ENCODE assay signal across 10 mouse cellular contexts in genomic region chr10:95611331-95611721, GRCm38 (mm10). TPM values are rescaled to one million over a fixed set of nuclear protein-coding genes. Genes with fewer than 3 reads are reported as not detected.
A peak's percentile ranks its signal among the peaks of the same experiment; 100 is the strongest.
DNase-seq lines count a peak whose midpoint lies in the region; ATAC-seq and TF ChIP-seq lines count a peak whose summit lies in the region.
"Had no signal": no experiment of that assay in that cellular context is flagged by ENCODE, and none has a peak within 500 bp of the region (broad histone marks: within the 10 kb centered on the region; RNA-seq: fewer than 3 reads in every experiment).

No protein-coding gene starts in this region.

- ATAC-seq in heart, embryonic 14.5 days (ENCODE audit: insufficient number of reproducible peaks, insufficient read depth, low FRiP score, low read depth) = no peak
- ATAC-seq in kidney, embryonic 15.5 days (replicated peaks; ENCODE audit: low FRiP score) = peak; percentile 45; the same call in 1 of the 2 replicates
- no peak for ATAC-seq in liver, postnatal 0 days
- ATAC-seq in midbrain, embryonic 13.5 days = no peak
- ATAC-seq: forebrain, embryonic 13.5 days had no signal

- peak; percentile 66 for DNase-seq in Muller cell, postnatal 12 days (ENCODE audit: inconsistent ontology term)
- peak; percentile 81 for DNase-seq in adipocyte (ENCODE audit: low spot score)
- DNase-seq in liver, postnatal 0 days = no peak
- no peak for DNase-seq in left cerebral cortex, postnatal 10 days (ENCODE audit: extremely low spot score in 1 of 2, low spot score in 2 of 2)
- DNase-seq in left cerebral cortex, adult 18-20 months (ENCODE audit: low spot score in 2 of 2) = no peak

- TF ChIP-seq EP300 in liver, postnatal 0 days (IDR thresholded peaks at IDR 0.05; ENCODE audit: low read depth) = no peak

- H3K4me1 ChIP-seq in heart, embryonic 14.5 days (ENCODE audit: control insufficient read depth in 2 of 2, insufficient read depth in 2 of 2, low read length in 2 of 2) = peaks cover 9 to 11% of the 10 kb centered on the region in 2 experiments
- H3K4me1 ChIP-seq in kidney, embryonic 15.5 days = peaks cover 16% of the 10 kb centered on the region
- peaks cover 4% of the 10 kb centered on the region; the same call in 1 of the 2 replicates for H3K4me1 ChIP-seq in liver, postnatal 0 days (ENCODE audit: insufficient read depth)
- 0 out of 2 replicates have a peak, but pooled peaks cover 6% of the 10 kb centered on the region for H3K4me1 ChIP-seq in midbrain, embryonic 13.5 days (replicated peaks)

- H3K4me2 ChIP-seq in heart, embryonic 14.5 days (ENCODE audit: low read length) = peak overlapping the region; percentile 54
- peak overlapping the region; percentile 46 for H3K4me2 ChIP-seq in kidney, embryonic 15.5 days
- H3K4me2 ChIP-seq in liver, postnatal 0 days (ENCODE audit: low read depth, low read length) = no peak overlapping the region
- no peak overlapping the region for H3K4me2 ChIP-seq in midbrain, embryonic 13.5 days (replicated peaks)
- H3K4me2 ChIP-seq: forebrain, embryonic 13.5 days; midbrain, embryonic 12.5 days had no signal

- H3K9me3 ChIP-seq in heart, embryonic 14.5 days (ENCODE audit: control insufficient read depth, low read length) = no peaks in the 10 kb centered on the region
- no peaks in the 10 kb centered on the region for H3K9me3 ChIP-seq in kidney, embryonic 15.5 days (replicated peaks)
- H3K9me3 ChIP-seq in liver, postnatal 0 days (ENCODE audit: low read length) = no peaks in the 10 kb centered on the region
- no peaks in the 10 kb centered on the region for H3K9me3 ChIP-seq in midbrain, embryonic 13.5 days
- H3K9me3 ChIP-seq: forebrain, embryonic 13.5 days; midbrain, embryonic 12.5 days had no signal

- WGBS in heart, embryonic 14.5 days = 24% methylated on average over 10 of the region's 10 CpGs
- WGBS in kidney, embryonic 15.5 days = 23% methylated on average over 10 of the region's 10 CpGs
- 58% methylated on average over 10 of the region's 10 CpGs for WGBS in liver, postnatal 0 days (ENCODE audit: insufficient replicate concordance)
- WGBS in midbrain, embryonic 13.5 days = 41% methylated on average over 10 of the region's 10 CpGs

- H3K27ac ChIP-seq in heart, embryonic 14.5 days (replicated peaks in 1 of 2; ENCODE audit: control insufficient read depth in 1 of 2, insufficient read depth in 1 of 2, low read depth in 2 of 2, low read length in 2 of 2) = peak overlapping the region; percentile 48 to 68
- H3K27ac ChIP-seq in kidney, embryonic 15.5 days = peak overlapping the region; percentile 71
- no peak overlapping the region for H3K27ac ChIP-seq in liver, postnatal 0 days (ENCODE audit: low read depth)
- no peak overlapping the region for H3K27ac ChIP-seq in midbrain, embryonic 13.5 days
- H3K27ac ChIP-seq: forebrain, embryonic 13.5 days; midbrain, embryonic 12.5 days had no signal

- no peak overlapping the region for H3K4me3 ChIP-seq in heart, embryonic 14.5 days (ENCODE audit: control insufficient read depth in 1 of 2, insufficient read depth in 1 of 2, low read depth in 1 of 2, low read length in 2 of 2)
- 0 out of 2 replicates have a peak overlapping the region, but pooled peaks have one; percentile 3 for H3K4me3 ChIP-seq in kidney, embryonic 15.5 days (replicated peaks)
- no peak overlapping the region for H3K4me3 ChIP-seq in liver, postnatal 0 days (ENCODE audit: low read depth, low read length)
- no peak overlapping the region for H3K4me3 ChIP-seq in midbrain, embryonic 13.5 days (replicated peaks)
- H3K4me3 ChIP-seq: forebrain, embryonic 13.5 days; midbrain, embryonic 12.5 days had no signal

- no peaks in the 10 kb centered on the region for H3K36me3 ChIP-seq in heart, embryonic 14.5 days (ENCODE audit: control insufficient read depth, insufficient read depth, low read length)
- H3K36me3 ChIP-seq in kidney, embryonic 15.5 days = no peaks in the 10 kb centered on the region
- H3K36me3 ChIP-seq in liver, postnatal 0 days (replicated peaks; ENCODE audit: insufficient read depth, low read length) = no peaks in the 10 kb centered on the region
- no peaks in the 10 kb centered on the region for H3K36me3 ChIP-seq in midbrain, embryonic 13.5 days
- H3K36me3 ChIP-seq: midbrain, embryonic 12.5 days had no signal

- H3K27me3 ChIP-seq in heart, embryonic 14.5 days (ENCODE audit: control insufficient read depth, insufficient read depth, low read length) = no peaks in the 10 kb centered on the region
- no peaks in the 10 kb centered on the region for H3K27me3 ChIP-seq in kidney, embryonic 15.5 days
- no peaks in the 10 kb centered on the region for H3K27me3 ChIP-seq in liver, postnatal 0 days (ENCODE audit: insufficient read depth, low read length)
- peaks cover 5% of the 10 kb centered on the region; the same call in 1 of the 2 replicates for H3K27me3 ChIP-seq in midbrain, embryonic 13.5 days
- H3K27me3 ChIP-seq: forebrain, embryonic 13.5 days had no signal

- H3K9ac ChIP-seq in heart, embryonic 14.5 days (ENCODE audit: low read length) = peak overlapping the region; percentile 18; the same call in 1 of the 2 replicates
- H3K9ac ChIP-seq in kidney, embryonic 15.5 days = no peak overlapping the region
- no peak overlapping the region for H3K9ac ChIP-seq in liver, postnatal 0 days (replicated peaks)
- H3K9ac ChIP-seq in midbrain, embryonic 13.5 days (replicated peaks) = no peak overlapping the region
- H3K9ac ChIP-seq: forebrain, embryonic 13.5 days; midbrain, embryonic 12.5 days had no signal

- no peak for TF ChIP-seq CTCF in liver, postnatal 0 days (IDR thresholded peaks at IDR 0.05; ENCODE audit: low read depth)

- intact Hi-C loops in left cerebral cortex, postnatal 10 days (cut with DNase I) = loop anchor here (5.0 to 10.0 kb wide), 2 partner anchors 49 to 63 kb away; partner anchors contain the start of genes Anapc15-ps and Nudt4

RNA-seq across cellular contexts. Expression of gene Nudt4, which starts 47.4 kb away (rescaled TPM):
- polyA plus RNA-seq in heart, embryonic 14.5 days (2014; fragmentation: Nextera tagmentation; extraction: Ambion mirVana) = 97.2 and 101 TPM in 2 replicates
- polyA plus RNA-seq in kidney, embryonic 15.5 days (2015; fragmentation: Nextera tagmentation; extraction: Ambion mirVana) = 113 and 125 TPM in 2 replicates
- 52.9 and 56.7 TPM in 2 replicates for polyA plus RNA-seq in liver, postnatal 0 days (2015; fragmentation: Nextera tagmentation; extraction: Ambion mirVana)
- total RNA-seq in left cerebral cortex, postnatal 10 days (2021) = 100 to 1,000 TPM; 207 to 231 TPM
- polyA plus RNA-seq in midbrain, embryonic 13.5 days (2015; fragmentation: Nextera tagmentation; extraction: Ambion mirVana) = 65.5 and 72.5 TPM in 2 replicates
- total RNA-seq in left cerebral cortex, adult 18-20 months (2021) = 100 to 1,000 TPM; 140 to 145 TPM

Comparison
In these comparisons a context has a peak if more than half of its experiments do, and no peak if none do; other contexts are left out.
1. DNase-seq: peak in Muller cell, postnatal 12 days (single experiment) and adipocyte (single experiment); none in liver, postnatal 0 days (single experiment), left cerebral cortex, postnatal 10 days (0 of 2) and left cerebral cortex, adult 18-20 months (0 of 2).
2. H3K27ac ChIP-seq: peak in heart, embryonic 14.5 days (2 of 2) and kidney, embryonic 15.5 days (single experiment); none in liver, postnatal 0 days (single experiment) and midbrain, embryonic 13.5 days (single experiment).
3. H3K4me2 ChIP-seq: peak in heart, embryonic 14.5 days (single experiment) and kidney, embryonic 15.5 days (single experiment); none in liver, postnatal 0 days (single experiment) and midbrain, embryonic 13.5 days (single experiment).